Mouse (Mus musculus): ENCODE measurements at regions not wholly inside any gene's neighbourhood (a gene's known extent, or its start where the extent isn't known, plus 50 kb on each side); places are given as distances from the start of the nearest gene placed in this dataset.

GRCm38 (mm10) chr7:117729067-117729466 is 348.3 kb downstream of the Xylt1 start:
- peak; percentile 10 for DNase-seq (ENCODE audit: low read depth)
